Mouse (Mus musculus): Measurements from ENCODE around the gene Lypd8.

DNA sequence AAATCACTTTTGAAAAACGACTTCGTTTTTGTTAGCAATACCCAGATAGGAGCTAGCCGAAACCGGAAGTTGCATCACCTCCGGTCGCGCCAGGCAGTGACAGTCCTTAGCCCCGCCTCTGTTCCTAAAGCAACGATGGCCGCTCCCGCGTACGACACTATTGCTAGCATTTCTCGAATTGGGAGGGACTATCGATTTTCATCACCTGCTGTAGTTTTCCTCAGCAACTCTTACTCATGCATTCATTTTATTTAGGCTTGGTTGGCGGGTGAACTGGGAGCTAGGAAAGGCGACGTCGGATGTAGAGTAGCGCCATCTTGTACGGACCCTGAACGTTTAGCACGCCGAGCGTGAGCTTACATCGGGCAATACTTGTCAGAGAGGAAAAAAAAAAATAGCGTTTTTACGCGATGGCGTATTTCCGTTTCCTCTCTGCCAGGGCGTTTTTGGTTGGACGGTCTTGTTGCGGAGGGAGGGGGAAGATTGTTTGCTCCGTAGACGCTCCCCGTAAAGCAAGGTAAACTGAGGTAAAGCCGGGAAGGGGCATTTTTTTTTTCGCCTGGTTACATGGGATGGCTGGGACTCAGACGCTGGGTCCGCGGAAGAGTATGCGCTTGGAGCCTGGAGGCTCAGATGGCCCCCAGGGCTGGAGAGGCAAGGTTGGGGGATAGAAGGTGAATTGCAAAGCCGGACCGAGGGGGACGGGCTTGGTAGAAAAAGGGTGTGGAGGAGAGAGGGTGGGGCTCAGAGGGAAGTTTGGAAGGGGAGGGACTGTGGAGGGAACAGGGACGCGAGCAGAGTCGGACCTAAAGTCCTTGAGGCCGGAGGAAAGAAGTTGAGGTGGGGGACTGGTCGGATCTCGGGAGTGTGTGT, 48.3 kb upstream of the Lypd8 start, which contains the start of the genes Zfp672 and Sh3bp5l:
- TF ChIP-seq CTCF (IDR thresholded peaks at IDR 0.05; ENCODE audit: insufficient read depth, low read depth, low read length) (no peak), POLR2A (IDR thresholded peaks at IDR 0.05; ENCODE audit: insufficient read depth, low read depth, low read length) (peak; percentile 36; the same call in 1 of the 2 replicates)
